Mouse (Mus musculus) kidney, embryonic 15.5 days (tissue): ENCODE data around the gene Card9. TPM values are rescaled to one million over a fixed set of nuclear protein-coding genes. Genes with fewer than 3 reads are reported as not detected.
"Not testable (repeated sequence)": the region's sequence is repeated elsewhere in the genome, so short reads cannot be mapped to it uniquely, and the experiment has no call there.

Source experiments
- ATAC-seq: fragments of 200-750 bp; cut with Nextera tagmentation; replicated peaks from 2 replicates; pipeline ENCODE4 v1.8.0; 2017; ENCODE audit warnings: moderate TSS enrichment; ENCODE audit not compliant: low FRiP score
- H3K27ac ChIP-seq: fragments of 300-500 bp; sonication (generic); 2 replicates; pipeline ENCODE4 v1.5.1; 2015; ENCODE audit warnings: mild to moderate bottlenecking, inconsistent platforms
- H3K27me3 ChIP-seq: fragments of 300-500 bp; sonication (generic); 2 replicates; pipeline ENCODE4 v1.6.1; 2015; ENCODE audit warnings: inconsistent platforms
- H3K36me3 ChIP-seq: fragments of 300-500 bp; sonication (generic); 2 replicates; pipeline ENCODE4 v1.6.1; 2015; ENCODE audit warnings: inconsistent platforms
- H3K4me1 ChIP-seq: fragments of 300-500 bp; sonication (generic); 2 replicates; pipeline ENCODE4 v1.6.1; 2015; ENCODE audit warnings: inconsistent platforms
- H3K4me2 ChIP-seq: fragments of 300-500 bp; sonication (generic); 2 replicates; pipeline ENCODE4 v1.6.1; 2015; ENCODE audit warnings: moderate library complexity, mild to moderate bottlenecking, inconsistent platforms
- H3K4me3 ChIP-seq: fragments of 300-500 bp; sonication (generic); replicated peaks from 2 replicates; pipeline ENCODE4 v1.5.1; 2015; ENCODE audit warnings: mild to moderate bottlenecking, inconsistent platforms
- H3K9ac ChIP-seq: fragments of 300-500 bp; sonication (generic); 2 replicates; pipeline ENCODE4 v1.6.1; 2015; ENCODE audit warnings: mild to moderate bottlenecking, inconsistent platforms
- H3K9me3 ChIP-seq: fragments of 300-500 bp; sonication (generic); replicated peaks from 2 replicates; pipeline ENCODE4 v1.6.1; 2016; ENCODE audit warnings: inconsistent platforms
- WGBS: fragments of 180-500 bp; shearing (Covaris S2); methylation state at CpG from one replicate; pipeline ENCODE4 v1.1.7; 2015; ENCODE audit warnings: mixed read lengths; 5-methylcytosine and 5-hydroxymethylcytosine counted together
- polyA plus RNA-seq: library from polyadenylated mRNA; unstranded; fragments of >200 nt; fragmentation: Nextera tagmentation; extraction: Ambion mirVana; gene quantifications from 2 replicates; pipeline ENCODE4 v1.2.1, GENCODE M21; 2015

Gene Card9
- polyA plus RNA-seq, 1 experiment from 2014 or later: 1.7 TPM

DNA sequence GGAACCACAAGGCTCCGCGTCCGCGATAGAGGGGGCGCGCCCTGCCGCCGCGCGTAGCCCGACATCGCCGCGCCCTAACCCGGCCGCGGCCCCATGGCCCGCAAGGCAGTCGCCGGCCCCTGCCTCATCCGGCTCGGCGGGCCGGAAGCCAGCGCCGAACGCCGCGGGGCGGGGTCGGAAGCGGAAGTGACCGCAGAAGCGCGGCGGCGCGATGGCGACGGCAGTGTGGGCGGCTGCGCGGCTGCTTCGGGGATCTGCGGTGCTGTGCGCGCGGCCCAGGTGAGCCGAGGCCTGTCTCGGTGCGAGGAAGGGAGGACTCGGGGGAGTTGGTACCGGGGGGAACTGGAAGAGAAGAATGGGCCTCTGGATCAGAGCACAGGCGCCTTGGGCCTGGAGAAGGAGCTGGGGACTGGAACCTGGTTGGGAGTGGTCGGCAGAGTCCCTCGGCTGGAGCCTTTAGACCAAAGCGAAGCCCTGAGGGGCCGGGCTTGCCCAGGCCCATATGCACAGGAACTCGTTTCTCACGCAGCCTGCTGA is 28.5 kb upstream of the Card9 start, which contains the start of the genes Entr1 and Pmpca:
TSS of gene Entr1 (minus strand) at position 163 of the 537 bp plus-strand sequence.
TSS of gene Pmpca (plus strand) at position 186 of the 537 bp plus-strand sequence.
- peak within 1 kb of the TSS; percentile 72 for H3K4me2 ChIP-seq
- WGBS: under 1% methylated on average over 60 of the region's 60 CpGs

DNA sequence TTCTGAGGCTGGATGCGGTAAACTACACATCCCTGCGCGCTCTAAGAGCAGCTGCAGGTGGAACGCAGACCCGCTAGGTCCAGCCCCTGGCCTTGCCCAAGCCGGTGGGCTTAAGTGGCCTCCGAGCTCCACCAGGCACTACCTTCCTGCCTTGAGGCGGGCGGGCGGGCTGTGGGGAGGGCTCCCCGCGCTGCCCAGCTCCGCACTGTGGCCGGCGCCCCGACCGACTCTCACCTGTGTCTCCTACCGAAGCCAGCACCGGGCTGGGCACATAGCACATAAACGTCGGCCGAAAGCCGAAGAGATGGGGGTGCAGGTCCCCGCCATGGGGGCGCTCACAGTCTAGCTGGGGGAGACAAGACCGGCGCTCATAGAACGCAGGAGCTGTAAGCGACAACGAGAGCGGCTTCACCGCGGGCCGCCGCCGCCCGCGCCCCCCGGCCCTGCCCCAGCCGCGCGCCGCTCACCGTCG is 28.0 kb upstream of the Card9 start:
- no peaks in the 10 kb centered on the region for H3K9me3 ChIP-seq
- peaks cover 21% of the 10 kb centered on the region for H3K4me1 ChIP-seq
- peaks cover 75% of the 10 kb centered on the region for H3K36me3 ChIP-seq
- peak; percentile 68 for ATAC-seq
- WGBS: under 1% methylated on average over 43 of the region's 45 CpGs
- peak overlapping the region; percentile 97 for H3K4me3 ChIP-seq
- peak overlapping the region; percentile 95 for H3K9ac ChIP-seq
- H3K4me2 ChIP-seq: peak overlapping the region; percentile 72
- H3K27me3 ChIP-seq: no peaks in the 10 kb centered on the region
- peak overlapping the region; percentile 71 for H3K27ac ChIP-seq

More for the DNA sequence above, 28.5 kb upstream of the Card9 start, which contains the start of the genes Entr1 and Pmpca:
- ATAC-seq: peak; percentile 89
- H3K9ac ChIP-seq: peak within 1 kb of the TSS; percentile 95
- H3K9me3 ChIP-seq: no peaks in the 10 kb centered on the region
- peaks cover 75% of the 10 kb centered on the region for H3K36me3 ChIP-seq
- H3K4me3 ChIP-seq: peak within 1 kb of the TSS; percentile 97
- H3K4me1 ChIP-seq: peaks cover 21% of the 10 kb centered on the region
- peak within 1 kb of the TSS; percentile 72 for H3K27ac ChIP-seq
- no peaks in the 10 kb centered on the region for H3K27me3 ChIP-seq

DNA sequence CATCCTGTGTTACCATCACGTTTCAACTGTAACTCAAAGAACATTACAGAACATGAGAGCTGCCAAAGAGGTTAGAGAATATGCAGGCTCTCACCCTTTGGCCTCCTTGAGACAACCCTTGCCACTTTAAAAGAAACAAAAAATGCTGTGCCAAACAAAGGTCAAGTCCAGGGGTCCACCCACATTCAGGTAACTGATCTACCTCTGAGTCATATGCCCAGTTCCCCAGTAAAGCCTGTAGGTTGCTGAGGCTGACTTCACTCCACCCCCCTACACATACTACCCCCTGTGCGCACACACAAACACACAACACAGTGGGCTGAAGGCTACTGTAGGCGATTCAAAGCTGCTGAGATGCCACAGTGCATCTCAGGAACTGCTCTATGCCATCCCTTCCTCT is 27.0 kb upstream of the Card9 start:
- H3K4me3 ChIP-seq: peak overlapping the region; percentile 97

DNA sequence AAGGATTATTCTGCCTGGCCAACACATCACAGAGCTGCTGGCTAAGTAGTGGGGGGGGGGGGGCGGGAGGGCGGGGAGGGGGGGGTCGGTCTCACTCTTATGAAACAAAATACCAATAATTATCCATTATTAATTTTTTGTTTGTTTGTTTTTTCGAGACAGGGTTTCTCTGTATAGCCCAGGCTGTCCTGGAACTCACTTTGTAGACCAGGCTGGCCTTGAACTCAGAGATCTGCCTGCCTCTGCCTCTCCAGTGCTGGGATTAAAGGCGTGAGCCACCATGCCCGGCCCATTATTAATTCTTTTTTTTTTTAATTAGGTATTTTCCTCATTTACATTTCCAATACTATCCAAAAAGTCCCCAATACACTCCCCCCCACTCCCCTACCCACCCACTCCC is 20.2 kb upstream of the Card9 start:
- H3K27me3 ChIP-seq, H3K4me1 ChIP-seq, ATAC-seq, H3K9me3 ChIP-seq: not testable (repeated sequence)
- peak overlapping the region; percentile 95 for H3K4me2 ChIP-seq
- 50% methylated on average over 4 of the region's 6 CpGs for WGBS
- H3K27ac ChIP-seq: 0 out of 2 replicates have a peak overlapping the region, but pooled peaks have one; percentile 70
- peaks cover 75% of the 10 kb centered on the region for H3K36me3 ChIP-seq
- peak overlapping the region; percentile 86 for H3K4me3 ChIP-seq
- H3K9ac ChIP-seq: peak overlapping the region; percentile 83

More for the DNA sequence above, 27.0 kb upstream of the Card9 start:
- Histone ChIP-seq H3K27ac (no peak overlapping the region), H3K9ac (0 out of 2 replicates have a peak overlapping the region, but pooled peaks have one; percentile 95), H3K9me3 (no peaks in the 10 kb centered on the region), H3K36me3 (peaks cover 75% of the 10 kb centered on the region), H3K4me1 (peaks cover 21% of the 10 kb centered on the region), H3K27me3 (no peaks in the 10 kb centered on the region), H3K4me2 (peak overlapping the region; percentile 72)
- WGBS: 84% methylated on average over 3 of the region's 3 CpGs
- no peak for ATAC-seq

DNA sequence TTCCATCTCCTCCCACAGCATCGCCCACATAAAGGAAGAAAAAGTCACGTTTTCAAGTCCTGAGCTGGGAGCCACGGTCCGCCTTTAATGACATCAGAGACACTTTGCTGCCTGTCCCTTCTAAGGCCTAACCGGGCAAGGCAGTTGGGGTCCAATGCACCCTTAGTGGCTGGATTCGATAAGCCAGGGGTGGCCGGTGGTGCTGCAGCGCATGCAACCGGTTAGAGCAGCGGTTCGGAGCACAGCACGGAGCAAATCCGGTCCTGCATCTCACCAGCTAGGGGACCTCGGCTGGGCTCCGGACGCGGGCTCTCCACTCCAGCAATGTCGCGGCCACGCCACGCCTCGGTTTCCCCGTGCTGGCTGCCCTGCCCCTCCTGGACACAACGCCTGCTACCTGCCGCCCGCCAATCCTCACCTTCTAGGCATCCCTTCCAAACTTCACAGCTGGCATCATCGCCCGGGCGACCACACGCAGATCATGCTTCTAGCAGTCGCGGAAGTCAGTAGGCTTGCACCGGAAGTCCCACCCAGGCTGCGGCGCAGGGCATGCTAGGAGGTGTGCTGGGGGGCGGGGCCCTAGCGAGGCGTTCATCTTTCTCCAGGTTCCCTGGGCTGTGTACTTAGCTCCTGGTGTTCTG is 19.5 kb upstream of the Card9 start, which contains the start of gene Snapc4:
TSS of gene Snapc4 (minus strand) at position 523 of the 641 bp plus-strand sequence.
- Histone ChIP-seq H3K9ac (peak within 1 kb of the TSS; percentile 83), H3K36me3 (peaks cover 75% of the 10 kb centered on the region), H3K4me2 (peak within 1 kb of the TSS; percentile 95), H3K27me3 (no peaks in the 10 kb centered on the region), H3K9me3 (no peaks in the 10 kb centered on the region), H3K4me1 (peaks cover 10% of the 10 kb centered on the region), H3K27ac (peak within 1 kb of the TSS; percentile 70), H3K4me3 (peak within 1 kb of the TSS; percentile 86)
- under 1% methylated on average over 38 of the region's 38 CpGs for WGBS
- peak; percentile 94 for ATAC-seq

DNA sequence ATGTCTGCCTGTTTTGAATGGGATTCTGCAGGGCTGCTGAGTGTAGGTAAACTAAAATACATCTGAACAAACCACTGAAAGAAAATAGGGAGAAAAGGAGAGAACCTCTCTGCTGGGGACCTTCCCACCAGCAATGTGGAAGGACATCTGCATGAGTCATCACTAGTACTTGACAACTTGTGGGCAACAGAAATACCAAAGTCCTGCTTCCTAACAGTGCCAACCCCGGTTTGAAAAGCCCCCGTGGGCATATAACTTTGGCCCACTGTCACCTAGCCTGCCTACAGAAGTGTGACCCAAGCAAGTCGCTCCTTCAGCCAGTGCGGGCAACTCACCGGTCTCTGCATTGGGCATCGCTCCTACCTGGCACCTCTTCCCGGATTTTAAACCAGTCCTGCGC is 11.7 kb upstream of the Card9 start:
- no peak overlapping the region for H3K27ac ChIP-seq
- H3K4me3 ChIP-seq: no peak overlapping the region
- no peak overlapping the region for H3K9ac ChIP-seq
- H3K27me3 ChIP-seq: no peaks in the 10 kb centered on the region
- H3K9me3 ChIP-seq: no peaks in the 10 kb centered on the region
- no peak for ATAC-seq
- 93% methylated on average over 8 of the region's 8 CpGs for WGBS
- H3K4me2 ChIP-seq: no peak overlapping the region
- no peaks in the 10 kb centered on the region for H3K4me1 ChIP-seq
- peaks cover 100% of the 10 kb centered on the region for H3K36me3 ChIP-seq

DNA sequence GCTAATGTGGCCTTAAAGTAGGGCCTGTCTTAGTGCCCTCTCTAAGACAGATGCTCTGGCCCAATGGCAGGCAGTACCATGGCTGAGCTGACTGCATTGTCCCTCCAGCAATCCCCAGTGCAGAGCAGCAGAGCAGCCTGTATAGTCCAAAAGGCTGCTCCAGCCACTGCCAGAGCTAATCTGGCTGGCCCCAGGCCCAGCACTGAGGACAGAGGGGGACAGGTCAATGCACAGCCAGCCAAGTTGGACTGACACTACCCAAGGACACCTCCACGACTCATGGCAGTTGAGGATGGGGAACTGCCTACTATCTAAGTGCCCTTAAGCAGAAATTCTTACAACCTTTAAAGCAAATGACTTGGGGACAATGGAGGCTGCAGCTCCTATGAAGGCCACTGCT is 7.9 kb upstream of the Card9 start:
- ATAC-seq: no peak
- Histone ChIP-seq H3K4me1 (0 out of 2 replicates have a peak, but pooled peaks cover 4% of the 10 kb centered on the region), H3K4me3 (no peak overlapping the region), H3K4me2 (no peak overlapping the region), H3K9me3 (no peaks in the 10 kb centered on the region), H3K27ac (no peak overlapping the region), H3K36me3 (peaks cover 100% of the 10 kb centered on the region), H3K27me3 (no peaks in the 10 kb centered on the region), H3K9ac (no peak overlapping the region)
- WGBS: 97% methylated on average over 1 of the region's 1 CpGs

DNA sequence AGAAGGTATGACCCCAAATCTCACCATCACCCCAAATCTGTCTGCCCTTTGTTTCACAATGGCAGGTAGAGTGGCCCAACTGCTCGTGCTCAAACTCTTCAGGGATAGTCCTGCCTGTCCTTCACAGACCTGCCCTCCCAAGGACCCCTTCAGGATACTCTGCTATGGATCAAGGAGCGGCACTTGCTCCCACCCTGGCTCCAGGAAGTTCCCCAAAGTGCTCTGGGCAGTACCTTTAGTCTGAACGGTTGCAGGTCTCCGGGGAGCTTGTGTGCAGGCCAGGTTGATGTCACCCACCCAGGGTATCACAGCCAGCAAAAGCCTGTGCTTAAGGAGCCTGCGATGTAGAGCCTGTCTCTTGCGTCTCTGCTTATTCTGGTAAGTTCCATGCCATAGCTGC is 7.2 kb upstream of the Card9 start:
- WGBS: 92% methylated on average over 6 of the region's 6 CpGs
- peaks cover 100% of the 10 kb centered on the region for H3K36me3 ChIP-seq
- H3K9ac ChIP-seq: no peak overlapping the region
- ATAC-seq: no peak
- no peaks in the 10 kb centered on the region for H3K9me3 ChIP-seq
- no peak overlapping the region for H3K27ac ChIP-seq
- no peaks in the 10 kb centered on the region for H3K27me3 ChIP-seq
- 0 out of 2 replicates have a peak, but pooled peaks cover 4% of the 10 kb centered on the region for H3K4me1 ChIP-seq
- no peak overlapping the region for H3K4me3 ChIP-seq
- no peak overlapping the region for H3K4me2 ChIP-seq

DNA sequence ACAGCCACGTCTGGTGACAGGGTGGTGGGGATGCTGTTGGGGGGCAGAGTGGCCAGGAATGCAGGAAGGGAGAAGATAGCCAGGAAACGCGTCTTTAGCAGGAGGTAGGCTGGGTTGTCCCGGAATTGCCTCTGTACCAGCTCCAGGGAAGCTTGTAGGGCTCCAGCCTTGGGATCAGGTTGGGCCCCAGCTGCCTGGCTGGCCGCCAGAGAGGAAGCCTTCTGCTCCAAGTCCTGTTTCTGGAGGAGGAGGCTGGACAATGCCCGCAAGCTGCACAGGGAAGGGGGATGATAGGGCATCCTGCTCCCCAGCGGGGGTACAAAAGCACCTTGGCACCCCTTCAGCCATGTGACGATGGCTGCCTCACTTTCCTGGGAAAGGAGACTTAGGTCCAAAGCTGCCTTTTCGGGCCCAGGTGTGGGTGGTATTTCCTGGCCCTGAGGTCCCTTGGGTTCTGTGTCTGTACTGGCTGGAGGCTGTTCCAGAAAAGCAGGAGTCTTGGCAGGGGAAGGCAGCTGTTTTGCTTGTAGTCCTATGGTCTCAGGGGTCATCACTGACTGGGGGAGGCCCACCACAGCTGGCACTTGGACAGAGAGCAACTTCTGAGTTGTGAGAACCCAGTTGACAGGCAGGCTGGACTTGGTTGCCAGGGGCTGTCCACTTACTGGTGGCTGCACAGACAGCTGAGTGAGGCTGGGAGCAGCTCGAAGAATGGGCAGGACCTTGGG is 4.2 kb upstream of the Card9 start:
- Histone ChIP-seq H3K4me2 (no peak overlapping the region), H3K9ac (no peak overlapping the region), H3K36me3 (peaks cover 71% of the 10 kb centered on the region), H3K27ac (peak overlapping the region; percentile 27; the same call in 1 of the 2 replicates), H3K9me3 (no peaks in the 10 kb centered on the region), H3K4me1 (0 out of 2 replicates have a peak, but pooled peaks cover 4% of the 10 kb centered on the region), H3K27me3 (no peaks in the 10 kb centered on the region), H3K4me3 (no peak overlapping the region)
- 68% methylated on average over 10 of the region's 10 CpGs for WGBS
- ATAC-seq: no peak; the same call in 1 of the 2 replicates

DNA sequence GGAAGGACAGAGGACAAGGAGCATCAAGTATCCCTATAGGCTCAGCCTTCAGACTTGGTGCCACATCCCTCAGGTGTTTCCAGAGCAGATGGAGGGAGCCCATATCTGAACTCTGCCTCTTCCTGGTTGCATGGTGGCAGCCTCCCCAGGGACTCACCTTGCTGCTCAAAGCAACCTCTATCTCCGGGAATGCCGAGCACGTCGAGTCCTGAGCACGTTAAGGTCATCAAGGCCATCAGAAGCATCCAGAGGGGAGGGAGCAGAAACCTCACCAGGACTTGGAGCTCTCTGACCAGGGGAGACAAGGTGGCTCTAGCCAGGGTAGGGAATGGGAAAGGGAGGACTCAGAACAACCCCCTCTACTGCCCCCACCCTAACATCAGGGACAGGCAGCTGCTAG is 2.8 kb upstream of the Card9 start:
- no peak overlapping the region for H3K27ac ChIP-seq
- WGBS: 77% methylated on average over 5 of the region's 5 CpGs
- H3K9ac ChIP-seq: no peak overlapping the region
- peaks cover 57% of the 10 kb centered on the region for H3K36me3 ChIP-seq
- no peak overlapping the region for H3K4me3 ChIP-seq
- no peaks in the 10 kb centered on the region for H3K27me3 ChIP-seq
- no peaks in the 10 kb centered on the region for H3K9me3 ChIP-seq
- H3K4me2 ChIP-seq: no peak overlapping the region
- ATAC-seq: no peak
- 0 out of 2 replicates have a peak, but pooled peaks cover 4% of the 10 kb centered on the region for H3K4me1 ChIP-seq

DNA sequence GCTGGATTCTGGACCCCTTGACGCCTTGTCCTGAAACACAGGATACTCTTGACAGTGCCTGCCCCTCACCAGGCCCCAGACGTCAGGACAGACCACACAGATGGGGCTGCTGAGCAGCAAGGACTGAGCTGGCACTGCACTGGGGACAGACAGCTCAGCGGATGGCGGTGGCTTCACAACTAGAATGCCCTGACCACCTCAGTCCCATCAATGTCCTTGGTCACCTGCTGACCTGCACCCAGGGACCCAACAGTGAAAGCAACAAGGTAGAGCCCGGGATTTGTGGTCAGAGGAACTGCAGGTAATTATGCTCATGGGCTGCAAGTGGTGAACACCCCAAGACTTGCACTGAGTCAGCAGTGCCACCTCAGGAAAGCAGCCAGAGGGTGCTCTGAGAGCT is 2.3 kb upstream of the Card9 start:
- 85% methylated on average over 5 of the region's 5 CpGs for WGBS
- no peak for ATAC-seq
- peaks cover 52% of the 10 kb centered on the region for H3K36me3 ChIP-seq
- no peaks in the 10 kb centered on the region for H3K27me3 ChIP-seq
- H3K4me3 ChIP-seq: no peak overlapping the region
- H3K4me2 ChIP-seq: no peak overlapping the region
- no peak overlapping the region for H3K27ac ChIP-seq
- 0 out of 2 replicates have a peak, but pooled peaks cover 4% of the 10 kb centered on the region for H3K4me1 ChIP-seq
- H3K9me3 ChIP-seq: no peaks in the 10 kb centered on the region
- no peak overlapping the region for H3K9ac ChIP-seq

DNA sequence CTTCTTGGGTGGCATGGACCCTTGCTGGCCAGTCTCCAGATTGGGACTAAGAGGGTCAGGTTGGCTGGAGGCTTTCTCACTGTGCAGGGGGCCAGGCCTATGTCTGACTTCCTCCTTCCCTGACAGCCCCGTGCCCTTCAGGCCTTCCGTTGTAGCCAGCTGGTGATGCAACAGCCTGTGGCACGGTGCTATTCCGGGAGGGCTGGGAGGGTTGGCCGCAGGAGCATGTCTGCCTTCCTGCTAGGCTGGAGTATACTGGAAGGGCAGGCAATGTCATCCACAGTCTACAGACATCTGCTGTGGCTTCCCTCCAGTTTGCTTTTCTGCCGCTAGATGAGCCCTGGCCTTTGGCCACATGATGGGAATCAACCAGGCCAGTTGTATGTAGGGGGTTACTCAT is 735 bp downstream of the Card9 start:
- H3K27ac ChIP-seq: no peak overlapping the region
- no peaks in the 10 kb centered on the region for H3K9me3 ChIP-seq
- H3K4me3 ChIP-seq: no peak overlapping the region
- H3K9ac ChIP-seq: no peak overlapping the region
- H3K4me2 ChIP-seq: no peak overlapping the region
- peaks cover 9% of the 10 kb centered on the region for H3K4me1 ChIP-seq
- ATAC-seq: no peak
- H3K36me3 ChIP-seq: peaks cover 22% of the 10 kb centered on the region
- 85% methylated on average over 6 of the region's 6 CpGs for WGBS
- no peaks in the 10 kb centered on the region for H3K27me3 ChIP-seq
